Mouse (Mus musculus) lung, embryonic 14.5 days (tissue): ENCODE results near the gene Atf6. TPM values are rescaled to one million over a fixed set of nuclear protein-coding genes. Genes with fewer than 3 reads are reported as not detected.

Experiments
- ATAC-seq: fragments of 200-750 bp; cut with Nextera tagmentation; 2 replicates; pipeline ENCODE4 v1.8.0; 2017; ENCODE audit warnings: mild to moderate bottlenecking, moderate TSS enrichment, moderate library complexity; ENCODE audit not compliant: insufficient read depth
- DNase-seq: peaks from one replicate; pipeline ENCODE4 v3.0.0-alpha.2; 2015
- H3K27ac ChIP-seq: fragments of 300-500 bp; sonication (generic); 2 replicates; pipeline ENCODE4 v1.5.1; 2014; ENCODE audit warnings: low read depth, mild to moderate bottlenecking, moderate library complexity
- H3K27me3 ChIP-seq: fragments of 300-500 bp; sonication (generic); 2 replicates; pipeline ENCODE4 v1.6.1; 2014; ENCODE audit warnings: low read length, control low read depth; ENCODE audit not compliant: insufficient read depth
- H3K36me3 ChIP-seq: fragments of 300-500 bp; sonication (generic); 2 replicates; pipeline ENCODE4 v1.6.1; 2014; ENCODE audit warnings: control low read depth; ENCODE audit not compliant: insufficient read depth
- H3K4me1 ChIP-seq: fragments of 300-500 bp; sonication (generic); 2 replicates; pipeline ENCODE4 v1.6.1; 2014; ENCODE audit warnings: antibody characterized with exemption, control low read depth; ENCODE audit not compliant: insufficient read depth
- H3K4me2 ChIP-seq: fragments of 300-500 bp; sonication (generic); 2 replicates; pipeline ENCODE4 v1.6.1; 2014; ENCODE audit warnings: mild to moderate bottlenecking
- H3K4me3 ChIP-seq: fragments of 300-500 bp; sonication (generic); 2 replicates; pipeline ENCODE4 v1.5.1; 2014; ENCODE audit warnings: low read depth, low read length
- H3K9ac ChIP-seq: fragments of 300-500 bp; sonication (generic); 2 replicates; pipeline ENCODE4 v1.6.1; 2014
- H3K9me3 ChIP-seq: fragments of 300-500 bp; sonication (generic); 2 replicates; pipeline ENCODE4 v1.6.1; 2016; ENCODE audit warnings: low read depth, low read length, control low read depth
- CTCF ChIP-seq: IDR thresholded peaks from 2 replicates; pipeline ENCODE4 v1.5.1; 2016; ENCODE audit warnings: antibody characterized with exemption, low read depth
- WGBS: fragments of 180-500 bp; shearing (Covaris S2); extraction: QIAGEN DNeasy Blood & Tissue Kit; methylation state at CpG from one replicate; pipeline ENCODE4 v1.1.7; 2014; 5-methylcytosine and 5-hydroxymethylcytosine counted together
- polyA plus RNA-seq: library from polyadenylated mRNA; unstranded; fragments of >200 nt; fragmentation: Nextera tagmentation; extraction: Ambion mirVana; gene quantifications from 2 replicates; pipeline ENCODE4 v1.2.1, GENCODE M21; 2014

Atf6 gene
- polyA plus RNA-seq, 1 experiment from 2014 or later: 9.9 TPM

DNA sequence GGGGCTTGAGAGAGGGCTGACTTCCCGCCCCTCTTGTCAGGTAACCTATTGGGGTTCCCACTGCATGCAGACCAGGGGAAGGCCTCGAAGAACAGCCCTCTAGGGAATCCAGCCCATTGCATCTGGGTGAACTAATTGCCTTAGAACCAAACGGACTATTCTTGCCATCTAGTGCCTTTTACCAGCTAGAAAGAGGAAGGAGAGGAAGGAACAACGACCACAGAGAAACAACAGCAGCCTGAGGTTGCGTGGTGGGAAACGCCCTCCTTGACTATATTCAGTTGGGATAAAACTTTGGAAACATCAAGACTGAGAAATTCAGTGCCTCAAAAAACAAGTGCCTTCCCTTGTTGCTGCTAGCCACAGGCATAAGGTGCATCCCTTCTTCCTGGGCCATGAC is 183.7 kb downstream of the Atf6 start:
- 78% methylated on average over 6 of the region's 6 CpGs for WGBS
- Histone ChIP-seq H3K9ac (no peak overlapping the region), H3K36me3 (no peaks in the 10 kb centered on the region), H3K27me3 (no peaks in the 10 kb centered on the region), H3K9me3 (no peaks in the 10 kb centered on the region), H3K27ac (no peak overlapping the region), H3K4me1 (no peaks in the 10 kb centered on the region), H3K4me3 (no peak overlapping the region), H3K4me2 (no peak overlapping the region)
- TF ChIP-seq CTCF: no peak
- ATAC-seq (no peak), DNase-seq (no peak)

- no peak overlapping the region for H3K4me2 ChIP-seq
- H3K27ac ChIP-seq: no peak overlapping the region
- WGBS: 76% methylated on average over 2 of the region's 2 CpGs
- no peak for ATAC-seq
- no peak overlapping the region for H3K4me3 ChIP-seq
- H3K9ac ChIP-seq: no peak overlapping the region
- TF ChIP-seq CTCF: no peak
- no peaks in the 10 kb centered on the region for H3K27me3 ChIP-seq
- no peaks in the 10 kb centered on the region for H3K36me3 ChIP-seq
- DNase-seq: no peak
- no peaks in the 10 kb centered on the region for H3K9me3 ChIP-seq
- H3K4me1 ChIP-seq: no peaks in the 10 kb centered on the region
These were observed 187.9 kb downstream of the Atf6 start for GRCm38 (mm10) chr1:170679624-170680023.

GRCm38 (mm10) chr1:170678861-170679260 is 188.7 kb downstream of the Atf6 start:
- Histone ChIP-seq H3K27ac (no peak overlapping the region), H3K4me3 (no peak overlapping the region), H3K9ac (no peak overlapping the region), H3K9me3 (no peaks in the 10 kb centered on the region), H3K36me3 (no peaks in the 10 kb centered on the region), H3K4me2 (no peak overlapping the region), H3K27me3 (no peaks in the 10 kb centered on the region), H3K4me1 (no peaks in the 10 kb centered on the region)
- TF ChIP-seq CTCF: no peak
- WGBS: 76% methylated on average over 4 of the region's 4 CpGs
- DNase-seq: no peak
- no peak for ATAC-seq

DNA sequence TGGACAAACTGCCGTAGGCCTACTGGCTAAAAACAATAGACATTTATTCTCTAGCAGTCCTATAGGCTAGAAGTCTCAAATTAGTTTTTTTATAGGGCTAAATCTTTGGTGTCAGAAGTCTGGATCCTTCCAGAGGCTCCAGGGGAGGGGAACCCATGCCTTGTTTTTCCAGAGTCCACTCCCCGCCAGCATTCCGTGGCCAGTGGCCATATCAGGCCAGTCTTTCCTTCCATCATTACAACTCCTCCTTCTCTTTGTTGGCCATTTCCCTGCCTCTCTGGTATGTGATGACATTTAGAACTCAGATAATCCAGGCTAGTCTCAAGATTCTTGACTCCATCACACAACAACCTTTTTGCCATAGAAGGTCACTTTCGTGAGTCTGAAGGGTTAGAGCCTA is 189.9 kb downstream of the Atf6 start:
- Histone ChIP-seq H3K9ac (no peak overlapping the region), H3K4me1 (no peaks in the 10 kb centered on the region), H3K9me3 (no peaks in the 10 kb centered on the region), H3K27ac (no peak overlapping the region), H3K4me2 (no peak overlapping the region), H3K36me3 (no peaks in the 10 kb centered on the region), H3K27me3 (no peaks in the 10 kb centered on the region), H3K4me3 (no peak overlapping the region)
- ATAC-seq (no peak), DNase-seq (no peak)
- TF ChIP-seq CTCF: no peak
- 87% methylated on average over 4 of the region's 4 CpGs for WGBS

DNA sequence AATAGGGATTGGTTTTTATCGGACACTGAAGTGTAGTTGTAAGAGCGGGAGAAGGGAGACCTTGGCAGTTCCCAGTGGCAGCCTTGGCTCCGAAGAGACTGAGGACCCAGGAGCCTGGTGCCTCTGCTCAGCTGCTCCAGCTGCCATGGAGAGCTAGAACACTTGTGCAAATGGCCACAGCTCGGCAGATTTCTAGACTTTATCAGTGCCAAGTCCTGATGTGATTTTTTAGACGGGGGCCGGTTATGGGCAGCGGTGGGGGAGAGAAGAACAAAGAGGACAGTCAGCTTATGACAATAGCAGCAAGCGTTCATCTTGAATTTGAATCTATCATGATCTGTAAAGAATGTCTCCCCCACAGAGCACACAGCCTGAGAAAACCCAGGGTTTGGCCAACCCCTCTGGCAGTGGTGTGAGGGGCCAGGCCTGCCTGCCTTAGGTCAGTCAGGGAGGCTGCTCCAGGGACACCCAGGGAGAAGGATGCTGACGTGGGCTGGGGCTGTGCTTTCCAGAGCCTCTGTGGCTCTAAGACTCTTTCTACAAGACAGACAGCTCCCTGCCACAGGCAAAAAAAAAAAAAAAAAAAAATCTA is 193.3 kb downstream of the Atf6 start:
- 0 out of 2 replicates have a peak, but pooled peaks cover 1% of the 10 kb centered on the region for H3K36me3 ChIP-seq
- H3K27ac ChIP-seq: no peak overlapping the region
- no peak overlapping the region for H3K4me3 ChIP-seq
- 65% methylated on average over 9 of the region's 9 CpGs for WGBS
- no peaks in the 10 kb centered on the region for H3K4me1 ChIP-seq
- H3K9ac ChIP-seq: no peak overlapping the region
- H3K9me3 ChIP-seq: no peaks in the 10 kb centered on the region
- DNase-seq (no peak), ATAC-seq (no peak)
- no peak overlapping the region for H3K4me2 ChIP-seq
- TF ChIP-seq CTCF: no peak
- H3K27me3 ChIP-seq: no peaks in the 10 kb centered on the region

- no peak for TF ChIP-seq CTCF
- H3K4me1 ChIP-seq: no peaks in the 10 kb centered on the region
- no peaks in the 10 kb centered on the region for H3K27me3 ChIP-seq
- H3K36me3 ChIP-seq: peaks cover 5% of the 10 kb centered on the region; the same call in 1 of the 2 replicates
- ATAC-seq (no peak), DNase-seq (no peak)
- H3K27ac ChIP-seq: no peak overlapping the region
- no peak overlapping the region for H3K4me3 ChIP-seq
- no peak overlapping the region for H3K9ac ChIP-seq
- H3K9me3 ChIP-seq: no peaks in the 10 kb centered on the region
- H3K4me2 ChIP-seq: no peak overlapping the region
- WGBS: 91% methylated on average over 7 of the region's 7 CpGs
These were observed 202.4 kb downstream of the Atf6 start for GRCm38 (mm10) chr1:170665200-170665599.

- DNase-seq: no peak
- Histone ChIP-seq H3K9ac (no peak overlapping the region), H3K4me1 (no peaks in the 10 kb centered on the region), H3K4me2 (no peak overlapping the region), H3K27me3 (no peaks in the 10 kb centered on the region), H3K36me3 (peaks cover 5% of the 10 kb centered on the region; the same call in 1 of the 2 replicates), H3K9me3 (no peaks in the 10 kb centered on the region), H3K27ac (no peak overlapping the region), H3K4me3 (no peak overlapping the region)
- no peak for ATAC-seq
- TF ChIP-seq CTCF: no peak
- WGBS: 77% methylated on average over 11 of the region's 11 CpGs
These were observed 202.9 kb downstream of the Atf6 start for GRCm38 (mm10) chr1:170664620-170665185.
